Mouse (Mus musculus) granulocyte monocyte progenitor cell, adult 5-6 weeks (primary cell): ENCODE measurements around the gene Meaf6. TPM values are rescaled to one million over a fixed set of nuclear protein-coding genes. Genes with fewer than 3 reads are reported as not detected.

Experiments used
- ATAC-seq: replicated peaks from 2 replicates; pipeline ENCODE4 v1.8.0; 2016; ENCODE audit warnings: mild to moderate bottlenecking, moderate TSS enrichment, inconsistent platforms; ENCODE audit not compliant: poor library complexity, severe bottlenecking
- total RNA-seq, 2 experiments: library from RNA; stranded (forward) in 1 of 2; stranded (reverse) in 1 of 2; fragments of 200-712, 200-1000 nt in 1 of 2; fragments of >200 nt in 1 of 2; fragmentation: Nextera tagmentation in 1 of 2; gene quantifications; 2 replicates each; pipeline ENCODE4 v1.2.3; 2014 to 2017

Meaf6 gene
- total RNA-seq, 2 experiments from 2014 or later, result 52.9 to 53.2 TPM

DNA sequence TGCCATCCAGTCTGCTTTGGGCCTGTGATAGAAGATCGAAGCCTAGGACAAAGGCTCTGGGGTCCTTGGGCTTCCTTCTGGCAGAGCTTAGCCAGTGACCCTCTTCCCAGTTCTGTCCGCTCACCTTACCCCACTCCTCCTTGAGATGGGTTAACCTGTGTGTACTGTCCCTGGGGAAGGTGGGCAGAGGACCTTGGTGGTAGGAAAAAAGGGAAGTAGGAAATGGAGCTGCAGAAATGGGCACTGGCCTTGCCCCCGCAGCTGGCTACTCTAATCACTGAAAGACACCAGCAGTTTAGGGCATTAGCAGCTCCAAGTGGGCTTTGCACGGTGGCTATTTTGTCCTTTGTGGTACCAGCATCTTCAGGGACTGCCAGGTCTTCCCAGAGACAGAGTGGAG is 30.1 kb downstream of the Meaf6 start:
- no peak for ATAC-seq

DNA sequence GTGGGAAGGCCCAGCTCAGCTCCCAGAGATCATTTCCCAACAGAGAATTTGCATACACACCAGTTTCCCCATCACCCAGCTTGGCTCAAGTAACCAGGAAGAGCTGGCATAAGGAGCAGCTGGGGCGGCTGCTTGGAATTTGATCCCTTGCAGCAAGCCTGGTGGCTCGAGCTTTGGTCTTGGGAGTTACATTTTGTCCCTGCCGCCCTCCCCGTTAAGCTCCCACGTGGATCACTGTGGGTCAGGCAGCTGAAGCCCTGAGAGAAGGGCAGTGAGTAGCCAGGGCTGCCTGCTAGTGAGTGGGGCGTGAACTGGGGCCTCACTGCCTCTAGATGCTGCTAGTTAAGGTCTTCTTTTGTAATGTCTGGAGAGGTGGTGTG is 30.8 kb downstream of the Meaf6 start:
- ATAC-seq, result no peak

DNA sequence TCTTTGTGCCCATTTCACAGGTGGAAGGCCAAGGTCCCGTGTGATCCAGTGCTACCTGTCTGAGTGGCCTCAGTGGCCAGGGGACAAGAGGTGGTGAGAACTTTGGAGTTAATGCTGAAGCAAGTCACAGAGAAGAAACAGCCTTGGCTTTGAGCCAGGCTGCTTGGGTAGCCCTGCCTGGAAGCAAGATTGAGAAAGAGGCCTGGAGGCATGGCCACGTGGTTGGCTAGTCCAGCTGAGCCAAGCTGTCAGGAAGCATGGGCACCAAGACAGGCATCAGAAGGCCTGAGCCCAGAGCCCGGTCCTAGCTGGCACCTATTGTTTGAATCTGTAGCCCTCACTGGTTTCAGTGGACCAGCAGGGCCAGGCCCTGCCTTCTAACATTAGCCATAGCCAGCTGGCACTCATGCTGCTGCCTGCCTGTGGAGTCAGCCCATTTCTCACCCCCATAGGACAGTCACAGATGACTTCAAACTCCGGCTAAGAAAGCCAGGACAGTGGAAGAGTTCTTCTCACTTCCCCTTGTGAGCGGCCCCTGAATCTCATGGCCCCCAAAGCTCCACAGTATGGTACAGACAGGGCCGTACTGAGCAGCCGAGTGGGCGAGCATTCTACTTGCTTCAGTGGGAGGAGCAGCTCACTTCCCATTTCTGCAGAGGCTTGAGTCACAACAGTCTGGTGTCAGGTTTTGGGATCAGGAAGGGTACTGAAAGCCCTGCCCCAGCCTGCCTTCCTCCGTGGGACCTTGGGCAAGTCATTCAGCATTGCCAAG is 31.3 kb downstream of the Meaf6 start:
- peak; percentile 58 for ATAC-seq

DNA sequence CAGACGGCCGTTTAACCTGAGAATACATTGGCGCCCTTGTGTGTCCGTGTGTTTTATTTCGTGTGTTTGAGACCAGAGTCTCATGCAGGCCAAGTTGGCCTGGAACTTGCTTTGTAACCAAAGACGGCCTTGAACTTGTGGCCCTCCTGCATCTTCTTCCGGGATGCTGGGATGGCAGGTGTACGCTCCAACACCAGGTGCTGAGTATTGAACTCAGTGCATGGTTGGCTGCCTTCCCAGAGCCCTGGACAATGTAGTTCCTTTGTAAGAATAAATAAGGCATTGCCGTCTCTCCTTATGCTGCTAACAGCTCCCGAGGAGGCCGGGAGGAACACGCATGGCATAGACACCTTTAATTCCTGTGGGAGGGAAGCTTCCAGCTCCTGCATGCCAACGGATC is 32.0 kb downstream of the Meaf6 start:
- ATAC-seq, result no peak

DNA sequence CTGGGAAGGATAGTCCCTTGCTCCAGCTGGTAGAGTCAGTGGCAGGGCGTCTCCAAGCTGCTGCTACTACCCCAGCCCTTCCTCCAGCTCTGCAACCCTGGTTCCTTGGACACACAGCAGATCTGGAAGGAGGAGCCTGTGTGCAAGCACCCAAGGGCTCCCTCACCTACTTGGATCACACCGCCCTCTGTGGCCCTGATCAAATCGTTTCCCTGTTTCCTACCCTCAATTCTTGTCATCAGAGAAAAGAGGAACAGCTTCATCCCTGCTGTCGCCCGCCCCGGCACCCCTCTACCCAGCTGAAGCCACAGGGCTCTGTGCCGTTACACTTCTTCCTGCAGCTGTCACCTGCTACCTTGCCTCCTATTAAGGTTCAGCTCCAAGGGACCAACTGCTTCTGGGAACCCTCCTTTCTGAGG is 33.0 kb downstream of the Meaf6 start:
- peak; percentile 45 for ATAC-seq

DNA sequence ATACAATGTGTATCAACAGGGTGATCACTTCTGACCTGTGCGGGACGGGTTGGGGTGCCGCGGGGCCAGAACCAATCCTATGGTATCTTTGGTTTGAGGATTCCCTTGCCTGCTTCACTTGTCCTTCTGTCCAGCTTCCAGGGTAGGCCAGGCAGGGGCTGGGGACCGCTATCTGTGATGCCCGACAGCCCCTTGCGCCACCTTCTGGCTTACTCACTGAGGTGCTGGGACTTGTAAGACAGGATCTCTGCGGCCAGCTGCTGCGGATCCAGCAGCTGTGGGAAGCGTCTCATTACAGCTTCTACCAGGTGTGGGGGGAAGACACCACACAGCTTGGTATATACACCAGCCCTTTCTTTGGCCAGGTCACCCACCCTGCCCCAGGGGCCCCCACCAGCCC is 34.1 kb downstream of the Meaf6 start:
- no peak for ATAC-seq

DNA sequence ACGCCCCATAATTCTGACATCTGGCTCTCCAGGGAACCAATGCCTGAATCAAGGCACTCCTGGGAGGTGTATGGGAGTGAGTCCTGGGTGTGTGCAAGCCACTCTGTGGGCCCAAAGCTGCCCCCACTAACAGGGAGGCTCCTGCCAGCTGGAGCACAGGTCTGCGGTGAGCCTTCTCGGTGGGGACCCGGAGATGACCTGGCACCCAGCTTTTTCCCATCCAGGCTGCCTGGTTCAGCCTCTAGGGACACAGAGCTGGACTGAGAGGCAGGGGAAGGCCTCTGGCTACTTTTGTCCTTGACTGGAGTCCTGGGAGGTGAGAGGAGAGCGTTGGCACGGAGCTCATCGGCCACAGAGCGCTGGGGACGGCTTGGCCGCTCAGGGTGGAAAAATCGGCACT is 34.8 kb downstream of the Meaf6 start:
- ATAC-seq, result no peak

DNA sequence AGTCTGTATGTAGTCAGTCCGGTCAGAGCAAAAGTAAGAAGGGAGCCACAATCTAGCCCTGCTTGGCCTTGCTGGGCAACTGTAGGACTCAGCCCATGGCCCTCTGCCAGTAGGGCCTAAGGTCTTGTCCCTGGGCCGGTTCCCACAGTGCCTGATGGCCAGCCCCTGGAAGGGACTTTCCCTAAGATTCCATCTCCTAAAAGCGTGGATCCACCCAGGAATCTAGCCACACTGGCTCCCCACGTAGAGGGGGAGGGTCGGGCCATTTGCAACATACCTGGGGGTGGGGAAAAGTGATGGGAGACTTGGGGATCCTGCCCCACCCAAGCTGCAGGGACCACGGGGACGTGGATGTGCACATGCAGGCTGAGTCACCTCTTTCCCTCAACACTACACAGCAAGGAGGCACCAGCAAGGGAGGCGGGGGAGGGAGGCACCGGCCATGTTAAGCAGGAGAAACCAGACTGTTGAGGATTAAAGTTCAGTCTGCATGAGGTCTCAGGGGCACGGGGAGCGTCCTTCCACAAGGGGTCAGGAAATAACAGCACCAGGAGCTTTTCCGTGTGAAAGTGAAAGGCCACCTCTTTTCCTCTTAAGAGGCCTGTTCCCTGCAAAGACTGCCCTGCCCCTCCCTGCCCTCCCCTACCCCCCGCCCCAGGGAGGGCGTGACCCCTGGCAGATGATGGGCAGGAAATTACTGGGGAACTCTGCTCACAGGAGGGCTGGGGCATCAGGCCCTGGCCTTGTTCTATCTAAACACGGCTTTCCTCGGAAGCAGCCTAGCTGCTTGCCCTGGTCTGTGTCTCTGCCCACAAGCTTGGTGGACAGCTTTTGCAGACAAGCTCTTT is 37.7 kb downstream of the Meaf6 start:
- ATAC-seq, result peak; percentile 8

DNA sequence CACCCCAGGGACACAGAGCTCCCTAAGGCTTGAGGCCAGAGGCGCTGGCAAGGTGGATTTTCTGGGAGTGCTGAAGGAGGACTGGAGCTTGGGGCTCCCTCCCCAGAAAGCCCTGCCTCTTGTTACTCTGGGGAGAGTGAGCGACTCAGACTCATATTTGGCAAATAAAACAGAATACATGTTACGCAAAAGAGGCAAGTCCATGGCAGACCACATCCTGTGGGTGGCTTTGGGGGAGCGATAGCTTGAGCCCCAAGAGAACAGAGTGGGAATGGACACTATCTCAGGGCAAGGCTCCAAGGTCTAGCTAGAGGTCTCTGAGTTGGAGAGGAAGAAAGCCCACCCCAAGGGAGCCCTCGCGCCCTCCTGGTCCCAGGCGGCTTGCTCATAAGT is 38.3 kb downstream of the Meaf6 start:
- ATAC-seq, result peak; percentile 23

DNA sequence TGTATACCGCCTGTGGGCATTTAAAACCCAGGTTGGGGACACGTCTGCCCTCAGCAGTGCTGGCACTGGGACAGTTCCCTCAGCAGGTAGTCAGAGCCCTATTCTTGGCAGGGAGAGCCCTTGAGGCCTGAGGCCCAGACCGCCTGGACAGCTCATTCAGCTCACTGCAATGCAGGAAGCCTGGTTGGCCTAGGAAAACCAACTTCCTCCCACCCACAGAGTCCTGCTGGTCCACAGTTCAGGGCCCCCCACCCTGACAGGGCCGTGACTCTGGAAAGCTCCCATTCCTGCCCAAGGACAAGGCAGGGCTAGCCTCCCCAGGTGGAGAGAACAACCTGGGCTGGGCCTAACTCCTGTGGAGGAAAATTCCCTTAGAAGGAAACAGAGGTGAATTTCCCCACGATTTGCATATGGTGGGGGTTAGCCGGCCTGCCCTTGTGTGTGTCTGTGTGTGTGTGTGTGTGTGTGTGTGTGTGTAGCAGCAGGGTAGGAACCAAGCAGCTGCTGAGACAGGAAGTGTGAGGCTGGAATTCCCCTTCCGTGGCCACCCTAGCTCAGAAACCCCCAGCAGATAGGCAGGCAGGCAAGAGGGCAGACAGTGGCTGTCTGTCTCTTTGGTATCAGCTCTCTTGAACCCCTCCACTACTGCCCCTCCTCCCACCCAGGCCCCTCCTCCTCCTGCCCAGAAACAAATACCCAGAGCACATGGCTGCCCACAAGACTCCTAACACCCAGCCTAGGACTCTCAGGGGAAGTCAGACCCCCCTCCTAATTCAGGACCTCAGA is 39.7 kb downstream of the Meaf6 start:
- ATAC-seq, result peak; percentile 12

DNA sequence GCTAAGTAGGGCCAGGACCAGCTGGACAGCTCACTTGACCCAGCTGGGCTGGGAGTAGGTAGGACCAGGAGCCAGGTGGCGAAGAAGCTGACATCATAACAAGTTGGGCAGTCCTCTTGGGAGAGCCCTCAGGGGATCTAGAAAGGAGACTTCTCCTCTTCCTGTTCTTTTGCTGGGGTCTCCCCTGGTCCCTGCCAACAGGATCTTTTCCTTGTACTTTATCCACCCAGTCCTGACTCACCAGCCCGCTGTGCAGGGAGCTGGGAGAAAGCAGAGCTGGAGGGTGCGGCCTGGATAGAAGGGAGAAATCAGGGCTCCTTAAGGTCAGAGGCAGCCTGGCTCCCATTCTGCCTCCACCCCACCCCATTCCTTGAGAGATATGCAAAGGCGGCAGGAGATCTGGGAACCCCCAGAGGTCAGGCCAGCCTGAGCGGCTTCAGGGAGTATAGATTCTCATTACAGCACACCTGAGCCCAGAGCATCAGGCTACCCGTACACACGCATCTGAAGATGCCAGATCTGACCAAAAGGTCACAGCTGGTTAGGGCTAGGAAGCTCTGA is 40.5 kb downstream of the Meaf6 start:
- ATAC-seq, result no peak

DNA sequence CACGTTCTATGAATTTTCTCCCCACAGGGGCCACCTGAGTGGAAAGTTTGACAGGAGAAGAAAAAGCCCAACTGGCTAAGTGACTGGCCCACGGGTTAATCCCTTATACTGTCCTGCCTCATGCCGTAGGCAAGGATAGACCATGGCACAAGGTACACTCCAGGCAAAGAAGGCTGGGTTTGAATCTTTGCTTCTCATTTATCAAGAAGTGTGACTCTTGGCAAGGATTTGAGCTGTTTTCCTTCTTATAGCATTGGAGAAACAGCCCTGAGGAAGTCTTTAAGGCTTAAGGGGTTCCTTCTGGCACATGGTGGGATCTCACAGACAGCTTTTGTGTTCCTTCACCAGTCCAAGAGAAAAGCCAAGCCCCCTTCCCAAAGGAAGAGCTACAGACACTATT is 41.3 kb downstream of the Meaf6 start:
- ATAC-seq, result no peak

DNA sequence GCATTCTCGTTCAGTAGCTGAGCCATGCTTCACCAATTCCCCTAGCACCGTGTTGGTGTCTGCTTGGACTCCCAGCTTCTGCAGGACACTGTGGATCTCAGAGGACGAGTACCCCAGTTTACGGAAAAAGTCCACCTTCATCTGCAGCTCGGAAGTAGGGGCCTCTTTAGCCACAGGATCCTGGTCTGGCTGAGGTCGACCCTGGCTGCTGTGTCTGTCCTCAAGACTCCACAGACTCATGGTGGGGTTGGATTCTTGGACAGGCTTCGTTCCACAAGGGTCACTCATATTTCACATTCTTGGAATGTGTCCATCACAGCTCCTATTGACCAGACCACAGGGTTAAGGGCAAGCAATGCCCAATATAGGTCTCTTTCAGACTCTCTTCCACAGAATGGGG is 41.8 kb downstream of the Meaf6 start:
- ATAC-seq, result no peak

DNA sequence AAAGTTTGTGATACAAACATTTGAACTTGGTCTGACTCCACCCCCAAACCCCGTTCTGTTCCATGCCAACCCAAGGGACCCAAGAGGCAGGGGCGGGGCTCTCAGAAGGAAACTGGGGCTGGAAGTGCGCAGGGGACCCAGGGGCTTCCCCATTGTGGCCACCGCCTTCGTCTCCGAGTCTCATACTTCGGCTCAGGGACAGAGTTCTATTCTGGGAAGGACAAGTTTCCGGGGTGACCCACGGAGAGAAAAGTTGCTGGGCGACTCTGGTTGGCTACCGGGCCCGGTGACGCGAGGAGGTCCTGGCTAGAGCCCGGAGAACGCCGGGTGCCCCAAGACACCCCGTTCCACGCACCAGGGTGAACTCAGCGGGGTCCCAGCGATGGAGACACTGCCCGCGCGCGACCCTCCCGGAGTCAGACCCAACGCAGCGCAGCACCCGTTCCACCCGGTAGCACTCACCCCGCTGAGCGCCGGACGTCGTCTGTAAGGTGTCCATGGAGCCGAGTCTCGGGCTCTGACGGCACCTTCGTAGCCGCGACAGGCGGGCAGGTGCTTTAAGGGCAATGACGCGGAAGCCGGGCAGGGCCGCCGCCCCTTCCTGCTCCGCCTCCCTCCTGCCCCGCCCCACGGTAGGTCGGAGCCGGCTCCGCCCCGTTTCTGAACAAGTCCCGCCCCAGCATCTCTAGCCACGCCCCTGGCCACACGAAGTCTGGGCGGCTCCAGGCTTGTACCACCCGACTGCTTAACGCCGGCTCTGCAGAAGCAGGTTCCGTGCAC is 42.6 kb downstream of the Meaf6 start, which contains the start of gene Zc3h12a:
TSS of gene Zc3h12a (minus strand) at position 536 of the 780 bp plus-strand sequence.
- peak; percentile 62 for ATAC-seq

DNA sequence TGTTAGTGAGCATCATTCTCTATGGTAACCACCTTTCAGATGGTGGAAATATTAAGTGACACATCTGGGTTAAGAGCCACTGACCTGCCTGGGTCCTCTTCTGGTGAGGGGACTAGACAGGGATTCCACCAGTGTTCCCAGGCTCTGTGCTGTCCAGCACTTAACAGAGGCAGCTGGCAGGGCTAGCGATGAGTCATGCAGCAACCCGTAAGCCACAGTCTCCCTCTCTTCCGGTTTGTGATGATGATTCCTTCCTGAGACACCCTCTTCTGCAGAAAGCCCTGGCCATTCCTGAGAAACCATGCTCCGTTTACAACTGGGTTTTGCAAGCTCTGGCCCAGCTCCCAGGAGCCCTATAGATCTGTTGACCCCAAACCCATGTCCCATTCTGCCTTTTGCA is 46.6 kb downstream of the Meaf6 start:
- ATAC-seq, result peak; percentile 45

DNA sequence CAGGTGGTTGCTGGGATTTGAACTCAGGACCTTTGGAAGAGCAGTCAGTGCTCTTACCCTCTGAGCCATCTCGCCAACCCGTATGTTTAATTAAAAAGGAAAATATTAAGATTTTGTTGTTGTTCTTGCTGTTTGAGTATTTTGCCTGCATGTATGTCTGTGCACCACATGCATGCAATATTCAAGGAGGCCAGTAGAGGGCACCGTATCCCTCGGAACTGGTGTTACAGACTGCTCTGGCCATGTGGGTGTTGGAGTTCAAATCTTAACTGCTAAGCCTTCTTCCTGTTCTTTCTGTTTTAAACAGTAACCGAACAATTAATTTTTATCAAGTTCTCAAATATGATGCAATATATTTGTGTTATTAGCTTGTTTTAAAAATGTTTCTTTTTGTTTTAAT is 47.5 kb downstream of the Meaf6 start:
- ATAC-seq, result peak; percentile 45

DNA sequence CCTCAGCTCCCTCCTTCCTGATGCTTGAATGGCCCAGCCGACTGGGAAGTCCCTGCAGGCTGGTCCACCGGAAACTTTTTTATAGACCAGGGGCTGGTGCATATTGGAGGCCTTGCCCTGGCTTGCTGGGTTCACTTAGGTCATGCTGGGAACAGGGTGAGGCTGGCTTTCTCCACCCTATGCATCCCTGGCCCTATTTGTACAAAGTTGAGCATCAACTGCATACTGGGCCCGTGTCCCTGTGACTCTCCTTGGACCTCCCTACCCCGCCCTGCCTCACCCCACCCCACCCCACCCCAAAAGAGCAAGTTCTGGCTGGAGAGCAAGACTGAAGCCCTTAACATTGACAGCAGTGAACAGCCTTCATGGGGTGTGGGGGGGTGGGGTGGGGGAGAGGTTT is 49.3 kb downstream of the Meaf6 start:
- no peak for ATAC-seq

DNA sequence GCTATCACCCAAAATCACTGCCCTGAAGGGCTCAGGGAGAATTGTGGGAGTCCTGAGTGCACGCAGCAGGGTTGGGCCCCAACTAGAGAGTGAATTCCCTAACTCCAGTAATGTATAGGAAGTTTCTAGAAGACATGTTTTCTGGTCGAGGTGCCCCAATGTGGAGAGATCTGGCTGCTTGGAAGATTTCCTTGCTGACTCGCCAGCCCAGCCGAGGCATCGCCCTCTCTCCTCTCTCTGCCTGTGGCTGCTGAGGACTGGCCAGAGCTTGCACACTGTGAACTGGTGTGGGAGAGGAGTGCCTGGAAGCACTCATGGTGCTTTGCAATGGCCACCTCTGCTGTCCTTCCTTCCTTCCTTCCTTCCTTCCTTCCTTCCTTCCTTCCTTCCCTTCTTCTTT is 49.7 kb downstream of the Meaf6 start:
- no peak for ATAC-seq

DNA sequence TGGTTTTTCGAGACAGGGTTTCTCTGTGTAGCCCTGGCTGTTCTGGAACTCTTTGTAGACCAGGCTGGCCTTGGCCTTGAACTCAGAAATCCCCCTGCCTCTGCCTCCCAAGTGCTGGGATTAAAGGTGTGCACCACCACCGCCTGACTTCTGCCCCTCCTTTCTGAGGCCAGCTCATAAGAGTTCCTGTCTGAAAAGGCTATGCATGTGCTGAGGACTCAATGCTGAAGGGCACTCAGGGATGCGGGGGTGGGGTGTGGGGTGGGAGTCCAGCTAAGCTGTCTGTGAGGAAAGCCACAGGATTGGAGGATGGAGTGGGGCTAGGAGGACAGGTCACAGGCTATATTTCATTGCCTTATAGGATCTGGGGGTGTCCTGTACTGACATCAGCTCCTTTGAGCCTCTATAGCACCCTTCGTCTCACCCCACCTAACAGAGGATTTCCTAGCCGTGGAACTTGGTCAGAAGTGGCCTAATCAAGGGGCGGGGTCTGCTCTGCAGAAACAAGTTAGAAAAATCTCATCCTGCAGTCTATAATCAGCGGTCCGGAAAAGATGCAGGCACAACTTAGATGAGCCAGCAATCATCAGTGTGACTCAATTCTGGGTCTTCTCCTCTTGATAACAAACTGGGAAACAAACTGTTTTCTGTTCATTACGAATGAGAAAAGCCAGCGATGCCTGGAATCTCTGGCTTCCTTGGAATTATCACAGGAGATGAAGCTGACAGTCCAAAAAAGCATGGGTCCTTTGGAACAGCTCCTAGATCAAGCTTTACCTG is 50.3 kb downstream of the Meaf6 start:
- no peak for ATAC-seq
